Mouse (Mus musculus) embryonic facial prominence, embryonic 11.5 days (tissue): ENCODE measurements around the gene Rap2b. TPM values are rescaled to one million over a fixed set of nuclear protein-coding genes. Genes with fewer than 3 reads are reported as not detected.

ENCODE experiments used
- ATAC-seq: fragments of 200-750 bp; cut with Nextera tagmentation; replicated peaks from 2 replicates; pipeline ENCODE4 v1.8.0; 2017; ENCODE audit warnings: low read depth; ENCODE audit not compliant: insufficient number of reproducible peaks, low FRiP score, low TSS enrichment
- DNase-seq: peaks from one replicate; pipeline ENCODE4 v3.0.0-alpha.2; 2015; ENCODE audit warnings: low spot score
- H3K27ac ChIP-seq: fragments of 300-500 bp; sonication (generic); replicated peaks from 2 replicates; pipeline ENCODE4 v1.5.1; 2014; ENCODE audit warnings: mild to moderate bottlenecking, low read depth, low read length, control low read depth
- H3K27me3 ChIP-seq: fragments of 300-500 bp; sonication (generic); 2 replicates; pipeline ENCODE4 v1.6.1; 2014; ENCODE audit warnings: mild to moderate bottlenecking, low read length, moderate library complexity, mixed read lengths; ENCODE audit not compliant: control insufficient read depth, insufficient read depth
- H3K36me3 ChIP-seq: fragments of 300-500 bp; sonication (generic); replicated peaks from 2 replicates; pipeline ENCODE4 v1.6.1; 2014; ENCODE audit warnings: low read depth, mild to moderate bottlenecking, low read length, moderate library complexity, mixed read lengths; ENCODE audit not compliant: control insufficient read depth, insufficient read depth
- H3K4me1 ChIP-seq: fragments of 300-500 bp; sonication (generic); 2 replicates; pipeline ENCODE4 v1.6.1; 2014; ENCODE audit warnings: low read length, mixed read lengths; ENCODE audit not compliant: control insufficient read depth, insufficient read depth
- H3K4me2 ChIP-seq: fragments of 300-500 bp; sonication (generic); 2 replicates; pipeline ENCODE4 v1.6.1; 2014; ENCODE audit warnings: low read depth, mild to moderate bottlenecking, control low read depth, low read length, moderate library complexity
- H3K4me3 ChIP-seq: fragments of 300-500 bp; sonication (generic); 2 replicates; pipeline ENCODE4 v1.5.1; 2014; ENCODE audit warnings: low read depth, low read length, control low read depth
- H3K9ac ChIP-seq: fragments of 300-500 bp; sonication (generic); replicated peaks from 2 replicates; pipeline ENCODE4 v1.6.1; 2014; ENCODE audit warnings: mild to moderate bottlenecking, control low read depth, low read length
- H3K9me3 ChIP-seq: fragments of 300-500 bp; sonication (generic); replicated peaks from 2 replicates; pipeline ENCODE4 v1.6.1; 2016; ENCODE audit warnings: mild to moderate bottlenecking, low read length, inconsistent platforms, mixed read lengths; ENCODE audit not compliant: control insufficient read depth
- WGBS: fragments of 180-500 bp; shearing (Covaris S2); extraction: QIAGEN DNeasy Blood & Tissue Kit; methylation state at CpG from one replicate; pipeline ENCODE4 v1.1.7; 2014; 5-methylcytosine and 5-hydroxymethylcytosine counted together
- polyA plus RNA-seq: library from polyadenylated mRNA; unstranded; fragments of >200 nt; fragmentation: Nextera tagmentation; extraction: Ambion mirVana; gene quantifications from 2 replicates; pipeline ENCODE4 v1.2.1, GENCODE M21; 2014

Gene Rap2b
- polyA plus RNA-seq, 1 experiment from 2014 or later: 14.6 TPM

GRCm38 (mm10) chr3:61363989-61364660 is 2.7 kb downstream of the Rap2b start:
- peak; percentile 87 for ATAC-seq
- under 1% methylated on average over 37 of the region's 51 CpGs for WGBS
- Histone ChIP-seq H3K27me3 (no peaks in the 10 kb centered on the region), H3K27ac (peak overlapping the region; percentile 72), H3K4me2 (peak overlapping the region; percentile 70), H3K9me3 (no peaks in the 10 kb centered on the region), H3K36me3 (no peaks in the 10 kb centered on the region), H3K4me1 (no peaks in the 10 kb centered on the region), H3K9ac (peak overlapping the region; percentile 85), H3K4me3 (peak overlapping the region; percentile 82)
- DNase-seq: peak; percentile 94

DNA sequence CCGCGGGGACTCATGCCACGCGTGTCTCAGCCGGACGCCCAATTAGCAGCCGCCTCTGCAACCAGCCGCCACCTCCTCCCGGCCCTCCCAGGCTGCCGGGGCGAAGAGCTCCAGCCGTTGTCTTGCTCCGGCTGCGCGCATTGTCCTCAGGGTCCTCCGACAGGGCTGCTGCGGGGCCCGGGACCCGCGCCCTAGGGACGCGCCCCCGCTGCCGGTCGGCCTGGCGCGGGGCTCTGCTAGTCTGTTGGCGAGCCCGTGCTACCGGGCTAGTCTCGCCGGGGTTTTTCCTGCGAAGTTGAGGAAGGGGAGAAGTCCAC is 3.2 kb downstream of the Rap2b start:
- peak overlapping the region; percentile 82 for H3K4me3 ChIP-seq
- no peaks in the 10 kb centered on the region for H3K4me1 ChIP-seq
- peak overlapping the region; percentile 72; the same call in 1 of the 2 replicates for H3K27ac ChIP-seq
- H3K9ac ChIP-seq: peak overlapping the region; percentile 85
- 0% methylated on average over 30 of the region's 33 CpGs for WGBS
- DNase-seq (no peak), ATAC-seq (peak; percentile 24; the same call in 1 of the 2 replicates)
- H3K27me3 ChIP-seq: no peaks in the 10 kb centered on the region
- H3K9me3 ChIP-seq: no peaks in the 10 kb centered on the region
- no peaks in the 10 kb centered on the region for H3K36me3 ChIP-seq
- H3K4me2 ChIP-seq: peak overlapping the region; percentile 70

DNA sequence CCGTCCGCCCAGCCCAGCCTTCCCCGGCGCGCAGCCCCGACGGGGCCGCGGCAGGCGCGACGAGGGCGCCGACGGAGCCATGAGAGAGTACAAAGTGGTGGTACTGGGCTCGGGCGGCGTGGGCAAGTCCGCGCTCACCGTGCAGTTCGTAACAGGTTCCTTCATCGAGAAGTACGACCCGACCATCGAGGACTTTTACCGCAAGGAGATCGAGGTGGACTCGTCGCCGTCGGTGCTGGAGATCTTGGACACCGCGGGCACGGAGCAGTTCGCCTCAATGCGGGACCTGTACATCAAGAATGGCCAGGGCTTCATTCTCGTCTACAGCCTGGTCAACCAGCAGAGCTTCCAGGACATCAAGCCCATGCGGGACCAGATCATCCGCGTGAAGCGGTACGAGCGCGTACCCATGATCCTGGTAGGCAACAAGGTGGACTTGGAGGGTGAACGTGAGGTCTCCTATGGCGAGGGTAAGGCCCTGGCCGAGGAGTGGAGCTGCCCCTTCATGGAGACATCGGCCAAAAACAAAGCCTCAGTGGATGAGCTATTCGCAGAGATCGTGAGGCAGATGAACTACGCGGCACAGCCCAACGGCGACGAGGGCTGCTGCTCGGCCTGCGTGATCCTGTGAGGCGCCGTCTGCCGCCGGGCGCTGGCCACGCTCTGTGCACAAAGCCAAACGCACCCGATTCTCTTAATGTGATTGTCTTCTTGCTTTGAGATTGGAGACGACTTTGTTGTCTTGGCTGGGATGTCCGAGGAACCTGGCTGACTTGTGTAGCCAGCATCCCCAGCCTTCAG is 3.7 kb downstream of the Rap2b start:
- H3K4me2 ChIP-seq: peak overlapping the region; percentile 70
- peak; percentile 46 for DNase-seq
- H3K27me3 ChIP-seq: no peaks in the 10 kb centered on the region
- ATAC-seq: no peak
- peak overlapping the region; percentile 85 for H3K9ac ChIP-seq
- no peaks in the 10 kb centered on the region for H3K9me3 ChIP-seq
- no peaks in the 10 kb centered on the region for H3K36me3 ChIP-seq
- WGBS: under 1% methylated on average over 68 of the region's 68 CpGs
- H3K4me1 ChIP-seq: no peaks in the 10 kb centered on the region
- H3K27ac ChIP-seq: peak overlapping the region; percentile 72; the same call in 1 of the 2 replicates
- H3K4me3 ChIP-seq: peak overlapping the region; percentile 82

GRCm38 (mm10) chr3:61365779-61366373 is 4.4 kb downstream of the Rap2b start, which contains the start of gene B430305J03Rik:
Gene B430305J03Rik (minus strand): TSS chr3:61365951.
- WGBS: 3% methylated on average over 10 of the region's 10 CpGs

GRCm38 (mm10) chr3:61368446-61368845 is 7.0 kb downstream of the Rap2b start:
- Histone ChIP-seq H3K4me2 (no peak overlapping the region), H3K4me1 (no peaks in the 10 kb centered on the region), H3K4me3 (no peak overlapping the region), H3K9ac (no peak overlapping the region), H3K27me3 (no peaks in the 10 kb centered on the region), H3K36me3 (no peaks in the 10 kb centered on the region), H3K9me3 (no peaks in the 10 kb centered on the region), H3K27ac (no peak overlapping the region)
- 94% methylated on average over 1 of the region's 1 CpGs for WGBS
- ATAC-seq (no peak), DNase-seq (no peak)

More at GRCm38 (mm10) chr3:61365779-61366373, 4.4 kb downstream of the Rap2b start, which contains the start of gene B430305J03Rik:
- Histone ChIP-seq H3K9ac (peak within 1 kb of the TSS; percentile 85), H3K36me3 (no peaks in the 10 kb centered on the region), H3K4me3 (peak within 1 kb of the TSS; percentile 82), H3K27me3 (no peaks in the 10 kb centered on the region), H3K4me1 (no peaks in the 10 kb centered on the region), H3K9me3 (no peaks in the 10 kb centered on the region), H3K27ac (peak within 1 kb of the TSS; percentile 72; the same call in 1 of the 2 replicates), H3K4me2 (peak within 1 kb of the TSS; percentile 70)
- DNase-seq: peak; percentile 29
- no peak for ATAC-seq

- ATAC-seq (no peak), DNase-seq (no peak)
- no peak overlapping the region for H3K4me2 ChIP-seq
- H3K4me3 ChIP-seq: no peak overlapping the region
- H3K4me1 ChIP-seq: no peaks in the 10 kb centered on the region
- no peak overlapping the region for H3K27ac ChIP-seq
- no peaks in the 10 kb centered on the region for H3K27me3 ChIP-seq
- no peak overlapping the region for H3K9ac ChIP-seq
- H3K36me3 ChIP-seq: no peaks in the 10 kb centered on the region
- no peaks in the 10 kb centered on the region for H3K9me3 ChIP-seq
- WGBS: 96% methylated on average over 8 of the region's 8 CpGs
Measured at GRCm38 (mm10) chr3:61376001-61376400, 14.6 kb downstream of the Rap2b start.

DNA sequence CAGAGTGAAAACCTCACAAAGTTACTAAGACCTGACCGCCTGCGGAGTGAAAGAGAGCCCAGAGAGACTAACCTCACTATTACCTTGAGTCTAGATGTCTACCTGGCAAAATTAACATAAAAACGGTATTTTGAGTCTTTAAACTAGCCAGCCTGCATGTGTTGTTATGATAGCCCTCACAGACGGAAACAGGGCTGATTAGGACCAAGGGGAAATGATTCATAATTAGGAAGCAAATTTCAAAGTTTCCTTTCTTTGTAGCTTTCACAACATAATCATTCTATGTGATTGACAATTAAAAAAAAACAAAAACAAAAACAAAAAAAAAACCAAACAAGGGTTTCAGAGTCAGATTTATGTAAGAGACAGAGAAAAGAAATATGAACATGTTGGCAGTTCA is 24.9 kb downstream of the Rap2b start:
- Histone ChIP-seq H3K4me2 (no peak overlapping the region), H3K9me3 (no peaks in the 10 kb centered on the region), H3K36me3 (no peaks in the 10 kb centered on the region), H3K4me1 (no peaks in the 10 kb centered on the region), H3K27ac (no peak overlapping the region), H3K4me3 (no peak overlapping the region), H3K27me3 (no peaks in the 10 kb centered on the region), H3K9ac (no peak overlapping the region)
- ATAC-seq (no peak), DNase-seq (no peak)
- WGBS: 68% methylated on average over 4 of the region's 4 CpGs
